Mouse (Mus musculus) monocyte, adult 2 months (primary cell): ENCODE data around the gene C87414.
"Not testable (repeated sequence)": the region's sequence is repeated elsewhere in the genome, so short reads cannot be mapped to it uniquely, and the experiment has no call there.

Source experiments
- DNase-seq, 2 experiments: peaks; one replicate each; pipeline ENCODE4 v3.0.0; 2022; ENCODE audit warnings: low spot score in 2 of 2, low read depth in 1 of 2

Gene C87414

GRCm38 (mm10) chr5:93671451-93671850, at the start of gene C87414:
Gene C87414, minus strand, starts transcription at chr5:93671551.
- DNase-seq: not testable (repeated sequence)

GRCm38 (mm10) chr5:93684661-93685060, 13.3 kb upstream of the C87414 start:
- not testable (repeated sequence) for DNase-seq
